Mouse (Mus musculus): ENCODE data around the gene Akap8l. TPM values are rescaled to one million over a fixed set of nuclear protein-coding genes. Genes with fewer than 3 reads are reported as not detected.

The Akap8l gene
- polyA plus RNA-seq, 1 experiment from 2014 or later: 140 TPM

DNA sequence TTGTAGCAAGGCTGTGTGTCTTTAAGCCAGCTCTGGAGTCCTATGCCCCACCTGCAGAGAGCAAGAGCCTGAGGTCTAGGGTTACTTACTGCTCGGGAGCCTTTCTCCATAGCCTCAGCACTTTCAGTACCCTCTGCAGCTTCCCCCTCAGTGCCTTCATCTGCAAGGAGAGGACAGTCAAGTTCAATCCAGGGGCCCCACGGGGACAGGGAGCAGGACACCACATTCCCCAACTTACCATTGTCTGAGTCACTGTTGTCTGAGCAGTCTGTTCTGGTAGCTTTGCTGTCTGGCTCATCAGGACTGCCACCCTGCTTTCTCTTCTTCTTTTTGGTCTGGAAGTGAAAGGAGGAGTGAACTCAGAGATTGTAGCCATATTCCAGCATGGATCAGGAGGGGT, 14.5 kb downstream of the Akap8l start:
- H3K27ac ChIP-seq (replicated peaks): no peak overlapping the region
- ATAC-seq (replicated peaks): no peak
- H3K4me3 ChIP-seq: no peak overlapping the region
- H3K4me2 ChIP-seq (replicated peaks): no peak overlapping the region
- WGBS: 87% methylated on average over 2 of the region's 2 CpGs
- H3K4me1 ChIP-seq: no peaks in the 10 kb centered on the region
- H3K9ac ChIP-seq (replicated peaks): no peak overlapping the region
- H3K36me3 ChIP-seq: peaks cover 73% of the 10 kb centered on the region
- no peaks in the 10 kb centered on the region for H3K27me3 ChIP-seq
- H3K9me3 ChIP-seq: no peaks in the 10 kb centered on the region

DNA sequence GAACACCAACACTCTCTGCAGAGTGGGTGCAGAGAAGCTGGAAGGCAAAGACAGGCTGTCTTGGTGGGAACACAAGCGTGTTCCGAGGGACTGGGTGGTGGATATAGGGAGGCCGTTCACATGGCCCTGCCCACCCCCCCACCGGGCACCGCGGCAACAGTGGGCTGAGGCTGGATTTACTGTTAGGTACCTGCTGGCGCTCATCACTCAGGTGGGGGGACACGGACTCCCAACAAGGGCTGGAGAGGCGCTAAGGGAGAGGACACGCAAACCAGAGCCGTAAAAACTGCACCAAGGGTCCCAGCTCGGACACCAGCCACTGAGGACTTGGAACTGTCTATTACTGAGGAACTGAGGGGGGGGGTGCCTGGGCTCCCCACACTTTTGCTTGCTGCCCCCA, 15.5 kb downstream of the Akap8l start:
- Histone ChIP-seq H3K4me3 (no peak overlapping the region), H3K9ac (replicated peaks) (no peak overlapping the region), H3K9me3 (no peaks in the 10 kb centered on the region), H3K4me1 (no peaks in the 10 kb centered on the region), H3K27ac (replicated peaks) (no peak overlapping the region), H3K4me2 (replicated peaks) (no peak overlapping the region), H3K27me3 (no peaks in the 10 kb centered on the region), H3K36me3 (peaks cover 77% of the 10 kb centered on the region)
- WGBS: 94% methylated on average over 12 of the region's 12 CpGs
- ATAC-seq (replicated peaks): no peak

DNA sequence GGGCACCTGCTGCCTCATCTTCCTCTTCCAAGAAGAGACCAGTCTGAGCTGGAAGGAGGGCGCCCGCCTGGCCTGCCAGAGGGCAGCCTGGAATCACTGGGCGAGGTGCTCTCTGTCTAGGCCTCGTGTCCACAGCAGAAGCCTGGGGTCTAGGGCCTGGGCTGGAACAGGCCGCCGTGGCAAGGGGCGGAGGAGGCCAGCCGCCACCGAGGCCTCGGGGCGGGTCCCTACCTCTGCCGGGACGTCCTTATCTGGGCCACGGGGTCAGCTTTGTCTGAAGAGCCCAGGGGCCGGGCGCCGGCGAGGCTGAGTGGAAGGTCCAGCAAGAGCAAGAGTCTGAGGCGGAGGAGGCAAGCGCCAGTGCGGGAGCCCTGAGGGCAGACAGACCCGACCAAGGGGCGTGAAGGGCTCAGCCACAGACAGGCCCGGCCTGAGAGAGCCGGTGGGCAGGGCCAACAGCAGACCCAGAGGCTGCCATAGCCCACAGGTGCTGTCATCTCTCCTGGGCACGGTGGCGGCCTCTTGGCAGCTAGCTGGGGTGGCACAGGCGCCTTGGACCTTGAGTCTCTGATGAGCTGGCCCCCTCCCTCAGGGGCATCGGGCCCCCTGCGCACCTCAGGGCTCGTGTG, 16.6 kb downstream of the Akap8l start:
- no peaks in the 10 kb centered on the region for H3K4me1 ChIP-seq
- H3K4me3 ChIP-seq: no peak overlapping the region
- H3K9ac ChIP-seq (replicated peaks): no peak overlapping the region
- H3K9me3 ChIP-seq: no peaks in the 10 kb centered on the region
- ATAC-seq (replicated peaks): 0 out of 2 replicates have a peak, but pooled peaks have one; percentile 13
- no peak overlapping the region for H3K4me2 ChIP-seq (replicated peaks)
- H3K27ac ChIP-seq (replicated peaks): no peak overlapping the region
- no peaks in the 10 kb centered on the region for H3K27me3 ChIP-seq
- peaks cover 77% of the 10 kb centered on the region for H3K36me3 ChIP-seq
- 91% methylated on average over 31 of the region's 31 CpGs for WGBS

GRCm38 (mm10) chr17:32327501-32327900, 22.9 kb downstream of the Akap8l start:
- no peak for ATAC-seq (replicated peaks)
- Histone ChIP-seq H3K27me3 (no peaks in the 10 kb centered on the region), H3K27ac (replicated peaks) (no peak overlapping the region), H3K4me2 (replicated peaks) (no peak overlapping the region), H3K4me3 (no peak overlapping the region), H3K9ac (replicated peaks) (no peak overlapping the region), H3K9me3 (no peaks in the 10 kb centered on the region), H3K36me3 (peaks cover 50% of the 10 kb centered on the region), H3K4me1 (peaks cover 2% of the 10 kb centered on the region; the same call in 1 of the 2 replicates)

DNA sequence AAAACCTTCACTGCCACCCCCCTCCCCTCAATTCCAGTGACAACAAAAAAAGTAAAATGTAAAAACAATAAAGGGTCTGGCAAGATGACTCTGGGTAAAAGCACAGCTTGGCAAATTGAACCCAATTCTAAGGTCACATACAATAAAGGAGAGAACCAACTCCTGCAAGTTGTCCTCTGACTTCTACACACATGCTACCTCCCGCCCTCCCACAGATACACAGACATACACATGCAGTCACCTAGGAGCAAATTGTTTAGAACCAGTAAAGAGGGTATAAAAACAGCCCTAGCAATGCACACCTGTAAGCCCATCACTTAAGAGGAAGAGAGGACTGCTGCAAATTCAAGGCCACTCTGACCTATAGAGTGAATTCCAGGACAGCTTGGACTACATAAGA, 27.6 kb downstream of the Akap8l start:
- no peak for ATAC-seq (replicated peaks)
- Histone ChIP-seq H3K36me3 (peaks cover 28% of the 10 kb centered on the region), H3K4me2 (replicated peaks) (no peak overlapping the region), H3K4me1 (peaks cover 31% of the 10 kb centered on the region), H3K9ac (replicated peaks) (no peak overlapping the region), H3K27ac (replicated peaks) (no peak overlapping the region), H3K27me3 (no peaks in the 10 kb centered on the region), H3K9me3 (no peaks in the 10 kb centered on the region), H3K4me3 (no peak overlapping the region)
- 86% methylated on average over 1 of the region's 1 CpGs for WGBS

DNA sequence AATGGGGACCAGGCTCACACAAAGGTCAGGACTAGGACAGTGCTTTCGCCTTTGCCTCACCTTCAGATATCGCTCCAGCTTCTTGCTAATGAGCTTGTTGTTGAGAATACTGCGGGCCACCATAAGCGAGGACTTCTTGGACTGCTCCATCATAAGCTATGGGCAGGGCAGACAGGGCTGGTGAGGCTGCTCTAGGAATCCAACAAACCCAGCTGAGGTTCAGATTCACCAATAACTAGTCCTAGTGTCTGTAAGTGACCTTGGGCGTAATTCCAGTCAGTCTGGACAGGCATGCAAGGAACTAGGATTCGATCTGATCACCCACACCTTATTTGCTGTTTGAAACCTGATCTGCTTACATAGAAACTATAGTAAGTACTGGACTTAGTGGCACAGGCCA, 28.6 kb downstream of the Akap8l start:
- Histone ChIP-seq H3K27me3 (no peaks in the 10 kb centered on the region), H3K36me3 (peaks cover 29% of the 10 kb centered on the region), H3K4me3 (peak overlapping the region; percentile 99), H3K9me3 (no peaks in the 10 kb centered on the region), H3K9ac (replicated peaks) (peak overlapping the region; percentile 70), H3K4me2 (replicated peaks) (peak overlapping the region; percentile 65), H3K27ac (replicated peaks) (peak overlapping the region; percentile 92), H3K4me1 (peaks cover 31% of the 10 kb centered on the region)
- no peak for ATAC-seq (replicated peaks)
- 24% methylated on average over 6 of the region's 6 CpGs for WGBS

GRCm38 (mm10) chr17:32321390-32321734, 29.0 kb downstream of the Akap8l start:
- Histone ChIP-seq H3K4me1 (peaks cover 31% of the 10 kb centered on the region), H3K4me3 (peak overlapping the region; percentile 99), H3K4me2 (replicated peaks) (peak overlapping the region; percentile 65), H3K36me3 (peaks cover 33% of the 10 kb centered on the region), H3K27me3 (no peaks in the 10 kb centered on the region), H3K9ac (replicated peaks) (peak overlapping the region; percentile 70), H3K27ac (replicated peaks) (peak overlapping the region; percentile 92), H3K9me3 (no peaks in the 10 kb centered on the region)
- WGBS: 2% methylated on average over 23 of the region's 23 CpGs
- peak; percentile 74; the same call in 1 of the 2 replicates for ATAC-seq (replicated peaks)

- peak; percentile 99 for ATAC-seq (replicated peaks)
- peaks cover 34% of the 10 kb centered on the region for H3K36me3 ChIP-seq
- no peaks in the 10 kb centered on the region for H3K27me3 ChIP-seq
- peak within 1 kb of the TSS; percentile 80 for H3K4me2 ChIP-seq (replicated peaks)
- peaks cover 31% of the 10 kb centered on the region for H3K4me1 ChIP-seq
- H3K9ac ChIP-seq (replicated peaks): peak within 1 kb of the TSS; percentile 95
- H3K4me3 ChIP-seq: peak within 1 kb of the TSS; percentile 99
- WGBS: under 1% methylated on average over 83 of the region's 83 CpGs
- peak within 1 kb of the TSS; percentile 97 for H3K27ac ChIP-seq (replicated peaks)
- no peaks in the 10 kb centered on the region for H3K9me3 ChIP-seq
Measured at GRCm38 (mm10) chr17:32320597-32321389, 29.6 kb downstream of the Akap8l start, which contains the start of gene Akap8. TSS of gene Akap8 (minus strand) at chr17:32321238.

DNA sequence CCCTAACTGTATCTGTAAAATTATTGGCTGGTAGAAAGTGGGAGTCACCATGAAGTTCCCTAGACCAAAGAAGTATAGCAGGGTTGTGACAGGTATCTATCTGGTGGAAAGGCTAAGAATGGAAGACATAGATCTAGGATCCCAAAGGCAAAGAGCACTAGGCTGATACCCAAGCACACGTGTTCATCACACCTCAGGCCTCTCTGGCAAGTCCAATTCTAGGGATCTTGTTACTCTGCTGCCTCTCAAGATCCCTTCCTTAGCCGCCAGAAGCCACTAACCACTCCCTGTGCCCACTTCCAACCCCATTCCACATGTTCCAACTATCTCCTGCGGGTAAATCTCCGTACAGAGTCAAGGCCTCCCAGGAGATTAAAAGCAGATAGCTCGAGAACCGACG, 30.5 kb downstream of the Akap8l start:
- Histone ChIP-seq H3K27me3 (no peaks in the 10 kb centered on the region), H3K36me3 (peaks cover 37% of the 10 kb centered on the region), H3K9ac (replicated peaks) (peak overlapping the region; percentile 95), H3K27ac (replicated peaks) (peak overlapping the region; percentile 97), H3K4me3 (peak overlapping the region; percentile 99), H3K4me1 (peaks cover 31% of the 10 kb centered on the region), H3K9me3 (no peaks in the 10 kb centered on the region), H3K4me2 (replicated peaks) (peak overlapping the region; percentile 80)
- no peak for ATAC-seq (replicated peaks)
- 1% methylated on average over 7 of the region's 7 CpGs for WGBS

- H3K9ac ChIP-seq (replicated peaks): no peak overlapping the region
- peaks cover 31% of the 10 kb centered on the region for H3K4me1 ChIP-seq
- H3K9me3 ChIP-seq: no peaks in the 10 kb centered on the region
- H3K4me2 ChIP-seq (replicated peaks): no peak overlapping the region
- no peaks in the 10 kb centered on the region for H3K27me3 ChIP-seq
- ATAC-seq (replicated peaks): no peak
- 92% methylated on average over 3 of the region's 3 CpGs for WGBS
- H3K27ac ChIP-seq (replicated peaks): no peak overlapping the region
- no peak overlapping the region for H3K4me3 ChIP-seq
- peaks cover 53% of the 10 kb centered on the region for H3K36me3 ChIP-seq
Measured at GRCm38 (mm10) chr17:32317708-32318107, 32.7 kb downstream of the Akap8l start.

- Histone ChIP-seq H3K36me3 (peaks cover 60% of the 10 kb centered on the region), H3K4me2 (replicated peaks) (no peak overlapping the region), H3K4me3 (no peak overlapping the region), H3K27ac (replicated peaks) (no peak overlapping the region), H3K27me3 (no peaks in the 10 kb centered on the region), H3K9me3 (no peaks in the 10 kb centered on the region), H3K9ac (replicated peaks) (no peak overlapping the region), H3K4me1 (peaks cover 25% of the 10 kb centered on the region)
- 93% methylated on average over 8 of the region's 8 CpGs for WGBS
- ATAC-seq (replicated peaks): no peak
Measured at GRCm38 (mm10) chr17:32317032-32317431, 33.4 kb downstream of the Akap8l start.

DNA sequence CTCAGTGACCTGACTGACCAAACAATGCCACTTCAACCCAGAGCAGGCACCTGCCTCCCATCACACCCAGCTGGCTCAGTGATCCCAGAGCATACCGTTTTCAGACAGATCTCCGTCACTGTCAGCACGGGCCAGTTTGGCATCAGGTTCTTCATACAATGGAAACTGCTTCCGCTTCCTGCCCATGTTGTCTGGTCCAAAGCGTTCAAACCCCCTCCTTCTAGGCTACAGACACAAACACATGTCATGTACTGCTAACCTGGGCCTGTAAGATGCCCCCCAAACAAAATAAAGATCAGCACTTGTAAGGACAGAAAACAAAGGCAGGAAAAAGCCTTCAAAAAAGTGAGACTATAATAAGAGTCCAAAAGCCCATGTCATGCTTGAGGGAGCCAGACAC, 34.8 kb downstream of the Akap8l start:
- no peak overlapping the region for H3K4me2 ChIP-seq (replicated peaks)
- no peak overlapping the region for H3K9ac ChIP-seq (replicated peaks)
- peaks cover 75% of the 10 kb centered on the region for H3K36me3 ChIP-seq
- WGBS: 95% methylated on average over 5 of the region's 5 CpGs
- no peak overlapping the region for H3K27ac ChIP-seq (replicated peaks)
- no peaks in the 10 kb centered on the region for H3K9me3 ChIP-seq
- no peak for ATAC-seq (replicated peaks)
- no peaks in the 10 kb centered on the region for H3K27me3 ChIP-seq
- H3K4me3 ChIP-seq: no peak overlapping the region
- peaks cover 21% of the 10 kb centered on the region for H3K4me1 ChIP-seq

Measured in forebrain, embryonic 15.5 days (tissue).